9 mouse cellular contexts compared by ENCODE assay signal in genomic region chr15:101042613-101043012, GRCm38 (mm10). TPM values are rescaled to one million over a fixed set of nuclear protein-coding genes. Genes with fewer than 3 reads are reported as not detected.
DNase-seq lines count a peak whose midpoint lies in the region; ATAC-seq and TF ChIP-seq lines count a peak whose summit lies in the region.
"Had no signal": no experiment of that assay in that cellular context is flagged by ENCODE, and none has a peak within 500 bp of the region (broad histone marks: within the 10 kb centered on the region; RNA-seq: fewer than 3 reads in every experiment).

No protein-coding gene starts in this region.

- no peak overlapping the region for H3K4me3 ChIP-seq in gastrocnemius, adult 2 months
- H3K4me3 ChIP-seq in cortical plate, adult 2 months (ENCODE audit: insufficient read depth, low read length): no peak overlapping the region
- no peak overlapping the region for H3K4me3 ChIP-seq in lung, postnatal 0 days (ENCODE audit: low read depth, low read length)
- no peak overlapping the region for H3K4me3 ChIP-seq in stomach, postnatal 0 days (ENCODE audit: low read depth, low read length)

- no peak overlapping the region for H3K9ac ChIP-seq in lung, postnatal 0 days (replicated peaks; ENCODE audit: low read depth)
- no peak overlapping the region for H3K9ac ChIP-seq in stomach, postnatal 0 days (ENCODE audit: low read length)

- TF ChIP-seq POLR2A in cortical plate, adult 2 months (IDR thresholded peaks at IDR 0.05; ENCODE audit: extremely low read depth, insufficient read depth, low read length): no peak

- H3K4me1 ChIP-seq in cortical plate, adult 2 months (ENCODE audit: control insufficient read depth, insufficient read depth, low read length): no peaks in the 10 kb centered on the region
- H3K4me1 ChIP-seq in lung, postnatal 0 days (ENCODE audit: insufficient read depth, low read depth, low read length): peaks cover 8% of the 10 kb centered on the region; the same call in 1 of the 2 replicates
- peaks cover 14% of the 10 kb centered on the region; the same call in 1 of the 2 replicates for H3K4me1 ChIP-seq in stomach, postnatal 0 days (replicated peaks; ENCODE audit: control insufficient read depth, insufficient read depth)

- peak; percentile 67 for DNase-seq in gastrocnemius, adult 2 months
- DNase-seq in gastrocnemius, postnatal 25 days: no peak
- peak; percentile 66 for DNase-seq in 3T3-L1 (ENCODE audit: low read depth, low spot score)
- DNase-seq in ZHBTc4 (ENCODE audit: low read depth, low spot score): peak; percentile 83
- DNase-seq in kidney, postnatal 14 days: peak; percentile 73
- DNase-seq in lung, postnatal 0 days (ENCODE audit: low spot score): peak; percentile 55
- peak; percentile 72 for DNase-seq in stomach, postnatal 0 days (ENCODE audit: low spot score)

- H3K27me3 ChIP-seq in lung, postnatal 0 days (replicated peaks; ENCODE audit: insufficient read depth, low read length): peaks cover 54% of the 10 kb centered on the region
- peaks cover 3% of the 10 kb centered on the region; the same call in 1 of the 2 replicates for H3K27me3 ChIP-seq in stomach, postnatal 0 days (ENCODE audit: control insufficient read depth, insufficient read depth, low read length)

- H3K27ac ChIP-seq in gastrocnemius, adult 2 months: no peak overlapping the region
- no peak overlapping the region for H3K27ac ChIP-seq in cortical plate, adult 2 months (ENCODE audit: insufficient read depth, low read length)
- no peak overlapping the region for H3K27ac ChIP-seq in lung, postnatal 0 days (ENCODE audit: low read length)
- H3K27ac ChIP-seq in stomach, postnatal 0 days (replicated peaks): no peak overlapping the region

- ATAC-seq in lung, postnatal 0 days: no peak
- no peak for ATAC-seq in stomach, postnatal 0 days (ENCODE audit: low FRiP score, low TSS enrichment)

- intact Hi-C loops in gastrocnemius, adult 2 months (cut with DNase I): loop anchor here (5.0 kb wide), 1 partner anchor 285 kb away; no protein-coding TSS in a partner anchor

- no peaks in the 10 kb centered on the region for H3K9me3 ChIP-seq in lung, postnatal 0 days (ENCODE audit: low read length)
- H3K9me3 ChIP-seq in stomach, postnatal 0 days (ENCODE audit: control insufficient read depth, low read length): no peaks in the 10 kb centered on the region

- TF ChIP-seq CTCF in gastrocnemius, adult 2 months (IDR thresholded peaks at IDR 0.05): peak; percentile 77
- TF ChIP-seq CTCF in cortical plate, adult 2 months (IDR thresholded peaks at IDR 0.05; ENCODE audit: extremely low read depth, insufficient read depth, low read length): peak; percentile 80
- peak; percentile 79 for TF ChIP-seq CTCF in lung, postnatal 0 days (IDR thresholded peaks at IDR 0.05)
- TF ChIP-seq CTCF in stomach, postnatal 0 days (IDR thresholded peaks at IDR 0.05; ENCODE audit: low read depth): peak; percentile 82

- no peak for TF ChIP-seq EP300 in lung, postnatal 0 days (IDR thresholded peaks at IDR 0.05)
- no peak for TF ChIP-seq EP300 in stomach, postnatal 0 days (optimal IDR thresholded peaks at IDR 0.05)

- H3K36me3 ChIP-seq in lung, postnatal 0 days (ENCODE audit: insufficient read depth, low read length): no peaks in the 10 kb centered on the region
- H3K36me3 ChIP-seq in stomach, postnatal 0 days (ENCODE audit: control insufficient read depth, insufficient read depth, low read length): no peaks in the 10 kb centered on the region

- whole genome bisulfite sequencing in lung, postnatal 0 days: 23% methylated on average over 6 of the region's 6 CpGs
- 25% methylated on average over 6 of the region's 6 CpGs for WGBS in stomach, postnatal 0 days

- H3K4me2 ChIP-seq in lung, postnatal 0 days (replicated peaks; ENCODE audit: low read depth, low read length): no peak overlapping the region
- H3K4me2 ChIP-seq in stomach, postnatal 0 days (replicated peaks; ENCODE audit: low read depth): no peak overlapping the region

RNA-seq across cellular contexts. Expression of gene Gm47841, which starts 4.6 kb away (rescaled TPM):
- total RNA-seq in gastrocnemius, adult 2 months (2021): not detected
- total RNA-seq in gastrocnemius, postnatal 25 days (2021): not detected
- not detected in 2 replicates for polyA plus RNA-seq in cortical plate, adult 2 months (2012; rRNA removed)
- not detected in 2 replicates for polyA plus RNA-seq in lung, postnatal 0 days (2015; fragmentation: Nextera tagmentation; extraction: Ambion mirVana)
- polyA plus RNA-seq in stomach, postnatal 0 days (2015; fragmentation: Nextera tagmentation; extraction: Ambion mirVana): not detected in 2 replicates
- total RNA-seq: left cerebral cortex, adult 8-10 months had no signal

RNA-seq across cellular contexts. Expression of gene Fignl2, which starts 35.8 kb away (rescaled TPM):
- total RNA-seq in gastrocnemius, adult 2 months (2021): under 1 TPM; 0.67 to 0.77 TPM
- total RNA-seq in gastrocnemius, postnatal 25 days (2021): 1 to 10 TPM in 1 of 2 experiments, under 1 TPM in 1; 0.59 to 1.1 TPM
- polyA plus RNA-seq in cortical plate, adult 2 months (2012; rRNA removed): 0.77 and 0.87 TPM in 2 replicates
- 0.48 and 0.60 TPM in 2 replicates for polyA plus RNA-seq in lung, postnatal 0 days (2015; fragmentation: Nextera tagmentation; extraction: Ambion mirVana)
- polyA plus RNA-seq in stomach, postnatal 0 days (2015; fragmentation: Nextera tagmentation; extraction: Ambion mirVana): 0.19 and 0.22 TPM in 2 replicates
